Mouse (Mus musculus) embryonic fibroblast, embryonic 13.5 days (primary cell): ENCODE results near the gene Rtp4.

Source experiments
- CTCF ChIP-seq: IDR thresholded peaks from 2 replicates; pipeline ENCODE4 v1.5.1; 2011; ENCODE audit warnings: mild to moderate bottlenecking, control low read depth, low read length, moderate library complexity, borderline replicate concordance; ENCODE audit not compliant: insufficient read depth
- POLR2A ChIP-seq: IDR thresholded peaks from 2 replicates; pipeline ENCODE4 v1.6.1; 2011; ENCODE audit warnings: low read depth, mild to moderate bottlenecking, control low read depth, low read length, moderate library complexity

- no peak for TF ChIP-seq POLR2A
- TF ChIP-seq CTCF, result no peak
These were observed 9.1 kb downstream of the Rtp4 start for GRCm38 (mm10) chr16:23529186-23529585.
